Mouse (Mus musculus): ENCODE results near the gene Asb4. TPM values are rescaled to one million over a fixed set of nuclear protein-coding genes. Genes with fewer than 3 reads are reported as not detected.

Asb4 gene
- polyA plus RNA-seq, 2 experiments: 4.0 to 6.1 TPM

DNA sequence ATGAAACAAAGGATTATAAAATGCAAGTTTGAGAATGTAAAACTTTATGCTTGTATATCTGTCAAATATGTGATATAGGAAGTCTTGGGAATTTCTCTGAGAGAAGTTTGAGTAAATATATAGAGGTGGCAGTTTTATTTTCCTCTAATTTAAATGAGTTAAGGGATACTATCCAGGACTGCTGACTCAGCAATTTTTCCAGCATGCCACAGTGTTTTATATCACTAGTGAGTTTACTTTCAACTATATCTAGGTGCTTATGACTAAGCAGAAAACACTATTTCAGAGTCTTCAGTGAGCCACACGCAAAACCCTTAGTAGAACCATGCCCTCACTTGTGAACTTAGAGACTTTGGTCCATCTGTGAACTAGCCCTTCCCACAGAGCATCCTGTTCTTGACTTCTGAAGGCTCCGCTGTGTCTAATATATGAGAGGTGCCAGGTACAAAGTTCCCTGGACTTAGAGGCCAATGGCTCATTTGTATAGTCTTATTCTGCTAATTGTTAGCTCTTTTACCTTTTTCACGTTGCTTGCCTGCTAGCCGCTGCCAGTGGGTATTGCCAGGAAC, 46.9 kb downstream of the Asb4 start:
- Histone ChIP-seq H3K4me2 (ENCODE audit: low read depth) (no peak overlapping the region), H3K9ac (replicated peaks) (no peak overlapping the region), H3K27me3 (ENCODE audit: control insufficient read depth, insufficient read depth, low read length) (no peaks in the 10 kb centered on the region), H3K36me3 (replicated peaks; ENCODE audit: control insufficient read depth, insufficient read depth, low read depth) (no peaks in the 10 kb centered on the region), H3K27ac (no peak overlapping the region), H3K4me1 (replicated peaks; ENCODE audit: control insufficient read depth in 2 of 2, insufficient read depth in 2 of 2, low read length in 1 of 2) (no peaks in the 10 kb centered on the region), H3K4me3 (ENCODE audit: insufficient read depth in 1 of 2, low read depth in 2 of 2, low read length in 2 of 2) (no peak overlapping the region), H3K9me3 (ENCODE audit: control insufficient read depth, low read length) (no peaks in the 10 kb centered on the region)
- no peak for DNase-seq (ENCODE audit: low read depth in 3 of 3, low spot score in 3 of 3)
- TF ChIP-seq CTCF (IDR thresholded peaks at IDR 0.05; ENCODE audit: low read depth) (no peak), EP300 (IDR thresholded peaks at IDR 0.05; ENCODE audit: low read depth) (no peak)
- 78% methylated on average over 4 of the region's 4 CpGs for WGBS (ENCODE audit: insufficient replicate concordance)
- ATAC-seq (ENCODE audit: insufficient read depth): no peak

DNA sequence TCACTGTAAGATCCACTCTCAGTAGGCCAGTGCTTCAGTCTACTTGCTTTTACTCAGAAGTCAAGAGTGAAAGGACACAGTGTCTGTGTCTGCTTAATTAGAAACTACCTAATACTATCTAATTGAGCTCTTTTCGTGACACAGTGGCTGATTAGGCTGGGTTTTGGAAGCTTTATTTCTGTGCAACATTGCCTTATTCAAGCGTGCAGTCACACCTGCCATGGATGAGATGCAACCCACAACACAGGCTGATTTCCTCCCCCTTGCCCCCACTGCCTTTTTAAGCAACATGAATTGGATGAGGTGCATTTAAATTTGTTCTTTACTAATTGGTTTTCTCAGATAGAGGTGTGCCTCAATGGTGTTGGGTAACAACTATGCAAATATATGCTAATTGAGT, 50.7 kb downstream of the Asb4 start:
- Histone ChIP-seq H3K27me3 (ENCODE audit: control insufficient read depth, insufficient read depth, low read length) (no peaks in the 10 kb centered on the region), H3K4me3 (ENCODE audit: insufficient read depth in 1 of 2, low read depth in 2 of 2, low read length in 2 of 2) (no peak overlapping the region), H3K4me1 (replicated peaks; ENCODE audit: control insufficient read depth in 2 of 2, insufficient read depth in 2 of 2, low read length in 1 of 2) (no peaks in the 10 kb centered on the region), H3K9ac (replicated peaks) (no peak overlapping the region), H3K27ac (no peak overlapping the region), H3K4me2 (ENCODE audit: low read depth) (no peak overlapping the region), H3K36me3 (replicated peaks; ENCODE audit: control insufficient read depth, insufficient read depth, low read depth) (no peaks in the 10 kb centered on the region), H3K9me3 (ENCODE audit: control insufficient read depth, low read length) (no peaks in the 10 kb centered on the region)
- ATAC-seq (ENCODE audit: insufficient read depth) (no peak), DNase-seq (ENCODE audit: low read depth in 3 of 3, low spot score in 3 of 3) (no peak)
- WGBS (ENCODE audit: insufficient replicate concordance): 58% methylated on average over 2 of the region's 2 CpGs
- TF ChIP-seq CTCF (IDR thresholded peaks at IDR 0.05; ENCODE audit: low read depth) (no peak), EP300 (IDR thresholded peaks at IDR 0.05; ENCODE audit: low read depth) (no peak)

DNA sequence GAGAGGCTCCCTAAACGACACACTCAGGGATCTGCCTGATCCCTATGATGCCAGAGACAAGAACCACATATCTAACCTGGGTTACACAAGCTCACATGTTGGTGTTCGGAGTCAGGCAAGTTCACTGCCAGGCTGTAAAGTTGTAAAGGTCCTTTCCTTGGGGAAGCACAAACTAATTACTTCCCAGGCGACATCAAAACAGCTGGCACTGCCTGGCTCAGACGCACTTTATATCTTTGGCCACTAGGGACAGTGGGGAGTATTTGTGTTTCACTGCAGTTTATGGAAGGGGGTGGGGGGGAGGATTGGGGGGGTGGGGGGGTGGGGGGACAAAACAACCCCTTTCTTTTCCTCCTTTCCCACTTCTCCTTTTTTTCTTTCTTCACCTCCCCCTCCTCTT, 54.6 kb downstream of the Asb4 start:
- ATAC-seq (ENCODE audit: insufficient read depth): no peak
- H3K36me3 ChIP-seq (replicated peaks; ENCODE audit: control insufficient read depth, insufficient read depth, low read depth): no peaks in the 10 kb centered on the region

DNA sequence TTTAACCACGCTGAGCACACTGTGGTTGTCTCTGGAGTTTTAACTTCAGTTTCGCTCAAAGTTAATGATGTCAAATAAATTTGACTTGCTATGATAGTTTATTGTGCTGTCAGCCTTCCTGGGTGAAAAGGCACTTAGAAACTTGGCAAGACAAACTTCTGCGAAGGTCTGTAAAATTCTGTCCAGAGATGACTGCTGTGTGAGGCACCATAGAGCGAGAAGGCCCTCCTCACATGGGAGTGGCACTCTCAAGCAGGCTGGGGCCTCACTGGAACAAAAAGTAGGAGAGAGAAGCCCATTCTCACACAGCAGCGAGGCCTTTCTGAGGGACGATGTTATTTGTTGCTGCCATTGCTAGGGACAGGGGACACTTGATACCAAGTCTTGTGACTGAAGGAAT, 58.0 kb downstream of the Asb4 start:
- Histone ChIP-seq H3K4me1 (replicated peaks; ENCODE audit: control insufficient read depth in 2 of 2, insufficient read depth in 2 of 2, low read length in 1 of 2) (peaks cover 5 to 15% of the 10 kb centered on the region in 2 experiments), H3K9ac (replicated peaks) (no peak overlapping the region), H3K4me3 (ENCODE audit: insufficient read depth in 1 of 2, low read depth in 2 of 2, low read length in 2 of 2) (no peak overlapping the region), H3K9me3 (ENCODE audit: control insufficient read depth, low read length) (no peaks in the 10 kb centered on the region), H3K27ac (no peak overlapping the region), H3K36me3 (replicated peaks; ENCODE audit: control insufficient read depth, insufficient read depth, low read depth) (no peaks in the 10 kb centered on the region), H3K4me2 (ENCODE audit: low read depth) (no peak overlapping the region), H3K27me3 (ENCODE audit: control insufficient read depth, insufficient read depth, low read length) (no peaks in the 10 kb centered on the region)
- no peak for TF ChIP-seq CTCF (IDR thresholded peaks at IDR 0.05; ENCODE audit: low read depth)
- DNase-seq (ENCODE audit: low read depth in 3 of 3, low spot score in 3 of 3) (no peak), ATAC-seq (ENCODE audit: insufficient read depth) (no peak)
- WGBS (ENCODE audit: insufficient replicate concordance): 71% methylated on average over 6 of the region's 6 CpGs

More for the DNA sequence above, 54.6 kb downstream of the Asb4 start:
- no peak for DNase-seq (ENCODE audit: low read depth in 3 of 3, low spot score in 3 of 3)
- no peaks in the 10 kb centered on the region for H3K27me3 ChIP-seq (ENCODE audit: control insufficient read depth, insufficient read depth, low read length)
- H3K4me1 ChIP-seq (replicated peaks; ENCODE audit: control insufficient read depth in 2 of 2, insufficient read depth in 2 of 2, low read length in 1 of 2): peaks cover 5 to 6% of the 10 kb centered on the region in 2 experiments
- H3K27ac ChIP-seq: no peak overlapping the region
- no peak overlapping the region for H3K9ac ChIP-seq (replicated peaks)
- TF ChIP-seq CTCF (IDR thresholded peaks at IDR 0.05; ENCODE audit: low read depth): peak; percentile 42; the same call in 1 of the 2 replicates
- no peak for TF ChIP-seq EP300 (IDR thresholded peaks at IDR 0.05; ENCODE audit: low read depth)
- H3K4me2 ChIP-seq (ENCODE audit: low read depth): no peak overlapping the region
- H3K9me3 ChIP-seq (ENCODE audit: control insufficient read depth, low read length): no peaks in the 10 kb centered on the region
- H3K4me3 ChIP-seq (ENCODE audit: insufficient read depth in 1 of 2, low read depth in 2 of 2, low read length in 2 of 2): no peak overlapping the region
- 34% methylated on average over 4 of the region's 4 CpGs for WGBS (ENCODE audit: insufficient replicate concordance)

DNA sequence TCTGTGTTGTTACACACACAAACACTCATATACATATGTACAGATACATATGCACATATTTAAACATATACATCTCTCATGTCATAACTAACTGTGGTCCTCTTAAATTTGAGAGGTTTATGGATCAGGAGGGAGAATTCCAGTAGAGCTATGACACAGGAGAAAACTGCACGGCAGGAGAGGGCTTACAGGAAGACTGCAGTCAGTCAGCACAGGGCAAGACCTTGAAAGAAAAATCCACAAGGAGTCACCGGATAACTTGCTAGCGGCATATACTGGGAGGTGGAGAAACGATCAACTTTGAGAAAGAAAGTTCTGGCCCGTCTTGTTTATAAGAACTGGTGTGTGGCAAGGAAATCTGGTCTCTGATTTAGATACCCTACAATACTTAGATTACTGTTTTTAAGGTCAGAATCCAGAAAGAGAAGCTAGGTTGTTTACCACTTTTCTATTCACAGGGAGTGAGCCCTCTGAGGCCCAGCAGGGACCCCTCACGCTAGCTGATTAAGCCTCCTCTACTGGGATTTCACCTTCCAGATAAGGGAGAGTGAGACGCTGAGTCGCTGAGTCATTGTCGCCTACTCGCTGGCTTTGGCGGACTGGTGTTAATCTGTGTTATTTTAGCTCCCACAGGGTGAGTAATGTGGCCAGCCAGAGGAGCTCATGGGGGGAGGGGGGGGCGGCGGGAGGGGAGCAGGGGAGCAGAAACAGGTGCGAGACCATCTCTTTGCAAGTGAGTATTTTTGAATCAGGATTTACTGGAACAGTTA, 59.3 kb downstream of the Asb4 start:
- Histone ChIP-seq H3K4me1 (replicated peaks; ENCODE audit: control insufficient read depth in 2 of 2, insufficient read depth in 2 of 2, low read length in 1 of 2) (peaks cover 5 to 17% of the 10 kb centered on the region in 2 experiments), H3K27me3 (ENCODE audit: control insufficient read depth, insufficient read depth, low read length) (no peaks in the 10 kb centered on the region), H3K9ac (replicated peaks) (no peak overlapping the region), H3K4me3 (ENCODE audit: insufficient read depth in 1 of 2, low read depth in 2 of 2, low read length in 2 of 2) (no peak overlapping the region), H3K27ac (no peak overlapping the region), H3K9me3 (ENCODE audit: control insufficient read depth, low read length) (no peaks in the 10 kb centered on the region), H3K36me3 (replicated peaks; ENCODE audit: control insufficient read depth, insufficient read depth, low read depth) (no peaks in the 10 kb centered on the region), H3K4me2 (ENCODE audit: low read depth) (peak overlapping the region; percentile 41)
- WGBS (ENCODE audit: insufficient replicate concordance): 6% methylated on average over 14 of the region's 14 CpGs
- DNase-seq (ENCODE audit: low read depth in 3 of 3, low spot score in 3 of 3) (peak; percentile 41 to 56 (median 50)), ATAC-seq (ENCODE audit: insufficient read depth) (peak; percentile 90)
- no peak for TF ChIP-seq CTCF (IDR thresholded peaks at IDR 0.05; ENCODE audit: low read depth)
- 0 out of 2 replicates have a peak, but pooled peaks have one; percentile 25 for TF ChIP-seq EP300 (IDR thresholded peaks at IDR 0.05; ENCODE audit: low read depth)

All from liver, embryonic 14.5 days (tissue).